Mouse (Mus musculus) hindbrain, embryonic 14.5 days (tissue): Measurements from ENCODE around the gene Isoc2a. TPM values are rescaled to one million over a fixed set of nuclear protein-coding genes. Genes with fewer than 3 reads are reported as not detected.
A peak's percentile ranks its signal among the peaks of the same experiment; 100 is the strongest.

Source experiments
- ATAC-seq: fragments of 200-750 bp; cut with Nextera tagmentation; 2 replicates; pipeline ENCODE4 v1.8.0; 2017; ENCODE audit warnings: moderate number of reproducible peaks, mild to moderate bottlenecking, moderate TSS enrichment, moderate library complexity; ENCODE audit not compliant: low FRiP score
- DNase-seq: peaks from one replicate; pipeline ENCODE4 v3.0.0-alpha.2; 2015; ENCODE audit warnings: low spot score
- H3K27ac ChIP-seq: fragments of 300-500 bp; sonication (generic); 2 replicates; pipeline ENCODE4 v1.5.1; 2014; ENCODE audit warnings: mild to moderate bottlenecking, moderate library complexity
- H3K27me3 ChIP-seq: fragments of 300-500 bp; sonication (generic); 2 replicates; pipeline ENCODE4 v1.6.1; 2014; ENCODE audit warnings: mild to moderate bottlenecking, low read length, mixed read lengths; ENCODE audit not compliant: control insufficient read depth, insufficient read depth
- H3K36me3 ChIP-seq: fragments of 300-500 bp; sonication (generic); replicated peaks from 2 replicates; pipeline ENCODE4 v1.6.1; 2014; ENCODE audit not compliant: control insufficient read depth, insufficient read depth
- H3K4me1 ChIP-seq: fragments of 300-500 bp; sonication (generic); replicated peaks from 2 replicates; pipeline ENCODE4 v1.6.1; 2014; ENCODE audit warnings: antibody characterized with exemption, low read length, mixed read lengths; ENCODE audit not compliant: control insufficient read depth, insufficient read depth
- H3K4me2 ChIP-seq: fragments of 300-500 bp; sonication (generic); replicated peaks from 2 replicates; pipeline ENCODE4 v1.6.1; 2014; ENCODE audit warnings: mild to moderate bottlenecking, moderate library complexity
- H3K4me3 ChIP-seq: fragments of 300-500 bp; sonication (generic); replicated peaks from 2 replicates; pipeline ENCODE4 v1.5.1; 2014; ENCODE audit warnings: mild to moderate bottlenecking, low read length
- H3K9ac ChIP-seq: fragments of 300-500 bp; sonication (generic); 2 replicates; pipeline ENCODE4 v1.6.1; 2014
- H3K9me3 ChIP-seq: fragments of 300-500 bp; sonication (generic); 2 replicates; pipeline ENCODE4 v1.6.1; 2016; ENCODE audit warnings: low read length; ENCODE audit not compliant: control insufficient read depth
- WGBS: fragments of 180-500 bp; shearing (Covaris S2); extraction: QIAGEN DNeasy Blood & Tissue Kit; methylation state at CpG from one replicate; pipeline ENCODE4 v1.1.7; 2014; 5-methylcytosine and 5-hydroxymethylcytosine counted together
- polyA plus RNA-seq: library from polyadenylated mRNA; unstranded; fragments of >200 nt; fragmentation: Nextera tagmentation; extraction: Ambion mirVana; gene quantifications from 2 replicates; pipeline ENCODE4 v1.2.1, GENCODE M21; 2014

Isoc2a gene
- polyA plus RNA-seq, 1 experiment from 2014 or later, result 0.47 TPM

DNA sequence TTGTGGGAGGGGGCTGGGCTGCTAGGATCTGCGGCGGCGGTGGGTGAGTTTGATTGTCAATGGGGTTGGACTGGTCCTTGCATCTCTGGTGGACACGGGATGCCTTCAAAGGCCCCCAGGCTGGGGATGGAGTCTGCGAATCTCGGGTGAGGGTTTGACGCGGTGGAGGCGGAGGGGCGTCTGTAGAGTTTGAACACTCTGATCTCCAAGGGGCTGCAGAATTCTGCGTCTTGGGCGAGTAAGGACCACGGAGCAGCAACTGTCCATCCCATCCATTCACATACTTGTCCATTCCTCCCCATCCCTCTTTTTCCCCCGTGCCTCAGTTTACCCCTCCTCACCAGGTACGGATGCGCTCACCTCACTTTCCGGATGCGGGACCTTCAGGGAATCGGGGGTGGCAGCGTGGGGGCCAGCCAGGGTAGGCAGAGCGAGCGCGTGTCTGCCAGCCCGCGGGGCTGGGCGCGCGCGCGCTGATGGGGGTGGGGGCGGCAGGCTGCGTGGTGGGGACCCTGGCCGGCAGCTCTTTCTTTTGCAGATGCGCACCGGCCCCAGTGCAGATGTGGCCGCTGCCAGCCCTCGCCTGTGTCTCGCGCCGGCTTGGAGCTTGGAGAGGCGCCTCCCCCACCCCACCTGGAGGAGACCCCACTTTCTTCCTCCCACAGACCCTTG, 32.6 kb upstream of the Isoc2a start, which contains the start of gene Shisa7:
Gene Shisa7, minus strand, starts transcription at position 452 of the 672 bp plus-strand sequence.
- DNase-seq (no peak), ATAC-seq (peak; percentile 78)
- Histone ChIP-seq H3K9ac (peak within 1 kb of the TSS; percentile 64), H3K36me3 (no peaks in the 10 kb centered on the region), H3K27me3 (no peaks in the 10 kb centered on the region), H3K9me3 (no peaks in the 10 kb centered on the region), H3K4me3 (peak within 1 kb of the TSS; percentile 64), H3K4me1 (peaks cover 18% of the 10 kb centered on the region), H3K27ac (peak within 1 kb of the TSS; percentile 80), H3K4me2 (peak within 1 kb of the TSS; percentile 65)
- under 1% methylated on average over 41 of the region's 41 CpGs for WGBS

DNA sequence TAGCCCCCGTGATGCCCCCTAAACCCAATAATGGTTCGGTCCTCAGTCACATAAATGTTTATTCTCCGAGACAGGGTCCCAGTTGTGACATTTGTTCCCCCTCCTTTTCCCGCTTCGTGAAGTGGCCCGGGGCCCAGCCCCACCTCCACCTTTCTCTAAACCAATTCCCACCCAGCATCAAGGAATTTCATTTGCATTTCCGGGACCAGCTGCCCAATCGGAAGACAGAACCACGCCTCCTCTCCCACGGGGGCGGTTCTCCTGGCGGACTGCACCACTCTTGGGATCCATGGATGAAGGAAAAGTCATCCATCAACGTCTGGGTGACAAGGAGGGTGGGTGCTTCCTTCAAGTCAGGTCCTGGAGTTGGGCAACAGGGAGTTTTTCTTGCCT, 32.0 kb upstream of the Isoc2a start:
- Histone ChIP-seq H3K27ac (peak overlapping the region; percentile 80), H3K4me1 (peaks cover 18% of the 10 kb centered on the region), H3K4me2 (peak overlapping the region; percentile 65), H3K9me3 (no peaks in the 10 kb centered on the region), H3K36me3 (no peaks in the 10 kb centered on the region), H3K27me3 (no peaks in the 10 kb centered on the region), H3K9ac (peak overlapping the region; percentile 64), H3K4me3 (peak overlapping the region; percentile 64)
- ATAC-seq, result peak; percentile 86
- DNase-seq, result peak; percentile 89
- WGBS, result under 1% methylated on average over 13 of the region's 13 CpGs

DNA sequence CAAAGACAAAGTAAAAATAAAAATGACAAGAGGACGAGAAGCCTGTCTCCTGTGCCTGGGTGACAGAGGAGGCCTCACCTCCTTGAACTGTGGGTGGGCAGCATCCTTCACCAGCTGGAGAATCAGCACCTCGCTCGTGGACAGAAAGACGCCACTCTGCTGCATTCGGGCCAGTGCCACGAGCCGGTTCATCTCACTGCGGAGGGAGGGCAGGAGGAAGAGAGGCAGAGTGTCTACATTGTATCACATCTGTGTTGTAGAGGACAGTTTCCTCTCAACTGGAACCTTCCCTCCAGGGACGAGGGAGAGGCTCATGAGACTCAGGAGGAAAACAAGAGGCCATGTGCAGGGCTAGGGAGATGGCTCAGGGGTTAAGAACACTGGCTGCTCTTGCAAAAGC, 27.6 kb upstream of the Isoc2a start:
- Histone ChIP-seq H3K4me3 (no peak overlapping the region), H3K9ac (no peak overlapping the region), H3K27me3 (no peaks in the 10 kb centered on the region; the same call in 1 of the 2 replicates), H3K4me1 (no peaks in the 10 kb centered on the region), H3K4me2 (no peak overlapping the region), H3K9me3 (no peaks in the 10 kb centered on the region), H3K36me3 (no peaks in the 10 kb centered on the region), H3K27ac (no peak overlapping the region)
- ATAC-seq (no peak), DNase-seq (no peak)
- 67% methylated on average over 9 of the region's 9 CpGs for WGBS

DNA sequence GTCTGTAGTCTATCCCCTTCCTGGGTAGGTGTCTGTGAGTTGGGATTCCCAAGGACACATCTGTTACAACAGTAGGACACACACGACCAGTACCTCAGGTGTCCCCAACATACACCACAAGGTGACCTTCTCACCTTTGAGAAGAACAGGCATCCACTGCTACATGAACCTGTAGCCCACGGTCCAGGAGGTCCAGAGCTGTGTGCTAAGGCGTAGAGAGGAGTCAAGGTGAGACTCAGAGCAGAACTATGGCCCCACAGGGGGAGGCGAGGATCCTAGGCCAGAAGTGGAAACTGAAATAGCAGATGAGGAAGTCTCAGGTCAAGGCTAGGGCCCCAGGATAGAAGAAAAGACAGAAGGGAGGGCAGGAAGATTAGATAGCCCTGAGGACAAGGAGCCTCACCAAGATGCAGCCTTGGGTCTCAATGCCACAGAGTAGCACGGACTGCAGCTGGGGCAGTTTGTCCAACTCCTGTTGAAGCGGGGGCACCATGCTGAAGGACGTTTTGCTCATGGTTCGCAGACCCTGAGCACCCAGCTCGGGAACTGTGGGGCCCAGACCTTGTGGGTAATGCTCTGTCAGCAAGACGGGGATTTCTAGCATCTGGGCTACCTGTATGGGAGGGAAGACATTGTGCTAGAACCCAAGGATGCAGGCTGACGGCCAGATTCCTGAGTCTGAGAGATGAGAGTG, 26.2 kb upstream of the Isoc2a start:
- no peaks in the 10 kb centered on the region for H3K4me1 ChIP-seq
- no peaks in the 10 kb centered on the region for H3K9me3 ChIP-seq
- WGBS, result 84% methylated on average over 11 of the region's 11 CpGs

DNA sequence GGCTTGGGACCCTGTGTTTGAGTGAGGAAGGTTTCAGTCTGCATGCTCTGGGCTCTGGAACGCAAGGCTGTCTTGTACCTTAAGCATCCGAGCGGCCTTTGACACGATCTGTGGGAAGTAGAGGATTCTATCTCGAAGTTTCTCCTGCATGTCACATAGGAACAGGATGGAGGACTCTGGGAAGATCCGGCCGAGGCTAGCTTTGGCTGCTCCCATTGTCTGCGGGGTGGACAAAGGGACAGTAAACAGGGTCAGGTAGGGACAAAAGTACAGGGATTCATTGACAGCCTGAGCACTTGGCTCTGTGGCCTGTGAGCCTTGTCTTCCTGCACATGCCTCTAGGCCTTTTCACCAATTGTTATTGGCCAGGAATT, 25.7 kb upstream of the Isoc2a start:
- Histone ChIP-seq H3K9me3 (no peaks in the 10 kb centered on the region), H3K27me3 (no peaks in the 10 kb centered on the region; the same call in 1 of the 2 replicates), H3K36me3 (no peaks in the 10 kb centered on the region), H3K27ac (no peak overlapping the region), H3K4me2 (no peak overlapping the region), H3K9ac (no peak overlapping the region), H3K4me1 (no peaks in the 10 kb centered on the region), H3K4me3 (no peak overlapping the region)
- WGBS, result 71% methylated on average over 8 of the region's 8 CpGs
- no peak for DNase-seq
- no peak for ATAC-seq

More for the DNA sequence above, 26.2 kb upstream of the Isoc2a start:
- ATAC-seq, result no peak
- Histone ChIP-seq H3K27me3 (no peaks in the 10 kb centered on the region; the same call in 1 of the 2 replicates), H3K27ac (no peak overlapping the region), H3K4me2 (no peak overlapping the region), H3K36me3 (no peaks in the 10 kb centered on the region), H3K9ac (no peak overlapping the region), H3K4me3 (no peak overlapping the region)
- DNase-seq, result no peak

DNA sequence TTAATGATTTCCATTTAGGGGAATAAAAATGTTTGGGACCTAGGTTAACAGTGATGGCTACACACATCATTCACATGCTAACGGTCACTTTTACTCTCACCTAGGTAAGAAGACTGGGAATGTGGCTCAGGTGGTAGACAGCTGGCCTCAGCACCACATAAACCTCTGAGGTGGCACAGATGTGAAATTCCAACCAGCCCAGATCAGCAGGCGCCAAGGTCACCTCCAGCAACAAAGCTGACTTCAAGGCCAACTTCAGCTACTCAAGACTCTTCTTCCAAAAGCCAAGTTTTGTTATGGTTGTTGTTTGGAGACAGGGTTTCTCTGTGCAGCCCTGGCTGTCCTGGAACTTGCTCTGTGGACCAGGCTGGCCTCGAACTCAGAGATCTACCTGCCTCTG, 23.3 kb upstream of the Isoc2a start:
- no peak overlapping the region for H3K27ac ChIP-seq
- no peak overlapping the region for H3K9ac ChIP-seq
- no peak for ATAC-seq
- no peaks in the 10 kb centered on the region; the same call in 1 of the 2 replicates for H3K27me3 ChIP-seq
- H3K36me3 ChIP-seq, result no peaks in the 10 kb centered on the region
- H3K4me3 ChIP-seq, result no peak overlapping the region
- 79% methylated on average over 3 of the region's 3 CpGs for WGBS
- no peak for DNase-seq
- no peaks in the 10 kb centered on the region for H3K9me3 ChIP-seq
- H3K4me1 ChIP-seq, result no peaks in the 10 kb centered on the region
- no peak overlapping the region for H3K4me2 ChIP-seq

DNA sequence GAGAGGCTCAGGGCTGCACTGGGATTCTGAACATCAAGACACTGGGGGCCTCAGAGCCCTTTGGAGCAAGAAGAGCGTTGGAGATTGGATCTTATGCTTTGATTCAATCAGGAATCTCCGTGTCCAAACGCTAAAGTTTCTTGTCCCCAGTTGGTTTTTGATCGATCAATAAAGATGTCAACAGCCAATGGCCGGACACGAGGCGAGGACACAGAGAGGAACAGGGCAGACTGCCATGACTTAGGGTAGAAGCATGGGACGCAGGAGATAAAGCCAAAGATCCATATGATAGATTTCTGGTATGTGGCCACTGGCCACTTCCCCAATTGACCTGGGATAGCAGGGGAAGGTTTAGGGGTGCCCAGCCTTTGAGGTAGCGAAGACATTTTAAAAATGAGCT, 20.4 kb upstream of the Isoc2a start:
- no peaks in the 10 kb centered on the region for H3K36me3 ChIP-seq
- H3K4me3 ChIP-seq, result no peak overlapping the region
- H3K9me3 ChIP-seq, result no peaks in the 10 kb centered on the region
- DNase-seq (no peak), ATAC-seq (no peak)
- no peak overlapping the region for H3K9ac ChIP-seq
- H3K27ac ChIP-seq, result no peak overlapping the region
- H3K27me3 ChIP-seq, result no peaks in the 10 kb centered on the region
- H3K4me1 ChIP-seq, result no peaks in the 10 kb centered on the region
- WGBS, result 86% methylated on average over 9 of the region's 9 CpGs
- H3K4me2 ChIP-seq, result no peak overlapping the region

DNA sequence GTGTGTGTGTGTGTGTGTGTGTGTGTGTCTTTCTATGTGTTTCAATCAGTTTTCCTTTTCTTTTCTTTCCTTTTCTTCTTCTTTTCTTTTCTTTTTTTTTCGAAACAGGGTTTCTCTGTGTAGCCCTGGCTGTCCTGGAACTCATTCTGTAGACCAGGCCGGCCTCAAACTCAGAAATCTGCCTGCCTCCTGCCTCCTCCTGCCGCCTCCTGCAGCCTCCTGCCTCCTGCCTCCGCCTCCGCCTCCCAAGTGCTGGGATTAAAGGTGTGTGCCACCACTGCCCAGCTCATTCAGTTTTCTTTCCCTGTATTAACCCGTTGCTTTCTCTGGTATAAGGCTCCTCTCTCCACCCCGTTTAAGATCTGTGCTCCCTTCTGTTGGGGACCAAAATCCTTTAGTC, 19.6 kb upstream of the Isoc2a start:
- Histone ChIP-seq H3K36me3 (no peaks in the 10 kb centered on the region), H3K27me3 (no peaks in the 10 kb centered on the region), H3K4me2 (no peak overlapping the region), H3K9me3 (no peaks in the 10 kb centered on the region), H3K27ac (no peak overlapping the region), H3K4me1 (no peaks in the 10 kb centered on the region), H3K9ac (no peak overlapping the region), H3K4me3 (no peak overlapping the region)
- DNase-seq (no peak), ATAC-seq (no peak)
- 67% methylated on average over 7 of the region's 7 CpGs for WGBS

DNA sequence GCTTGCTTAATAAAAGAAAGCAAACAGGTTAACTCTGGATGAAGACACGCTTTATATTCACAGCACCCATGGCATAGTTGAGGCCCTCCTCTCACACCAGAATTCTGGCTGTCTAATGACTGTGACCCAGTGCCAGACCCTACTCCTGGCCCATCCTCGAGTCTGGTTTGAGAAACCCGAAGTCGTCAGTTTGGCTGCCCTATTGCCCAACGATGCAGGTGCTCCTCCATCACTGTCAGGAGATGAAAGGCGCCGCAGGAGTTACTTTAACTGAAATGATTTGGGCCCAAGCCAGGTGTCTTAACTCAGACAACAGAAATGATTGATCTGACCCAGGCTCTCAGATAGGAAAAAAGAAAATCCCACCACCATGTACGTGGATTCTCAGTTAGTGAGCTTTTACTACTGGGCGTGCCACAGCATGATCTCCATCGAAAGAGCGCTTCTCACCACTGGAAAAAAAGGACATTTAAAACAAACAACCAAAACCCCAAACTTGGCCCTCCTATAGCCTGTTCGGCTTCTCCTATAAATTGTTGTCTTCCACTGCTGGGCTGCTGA, 17.5 kb upstream of the Isoc2a start:
- Histone ChIP-seq H3K9me3 (no peaks in the 10 kb centered on the region), H3K4me2 (no peak overlapping the region), H3K27ac (no peak overlapping the region), H3K36me3 (no peaks in the 10 kb centered on the region), H3K4me3 (no peak overlapping the region), H3K27me3 (no peaks in the 10 kb centered on the region), H3K4me1 (no peaks in the 10 kb centered on the region), H3K9ac (no peak overlapping the region)
- ATAC-seq (no peak), DNase-seq (no peak)
- WGBS, result 72% methylated on average over 12 of the region's 12 CpGs
